Mouse (Mus musculus) hindbrain, embryonic 12.5 days (tissue): Measurements from ENCODE around the gene Pabpc1l. TPM values are rescaled to one million over a fixed set of nuclear protein-coding genes. Genes with fewer than 3 reads are reported as not detected.

Experiments
- ATAC-seq: fragments of 200-750 bp; cut with Nextera tagmentation; 2 replicates; pipeline ENCODE4 v1.8.0; 2017; ENCODE audit warnings: moderate TSS enrichment; ENCODE audit not compliant: low FRiP score
- H3K27ac ChIP-seq: fragments of 300-500 bp; sonication (generic); 2 replicates; pipeline ENCODE4 v1.5.1; 2016; ENCODE audit warnings: mild to moderate bottlenecking
- H3K27me3 ChIP-seq: fragments of 300-500 bp; sonication (generic); 2 replicates; pipeline ENCODE4 v1.6.1; 2016; ENCODE audit warnings: mild to moderate bottlenecking
- H3K36me3 ChIP-seq: fragments of 300-500 bp; sonication (generic); 2 replicates; pipeline ENCODE4 v1.6.1; 2016; ENCODE audit warnings: mild to moderate bottlenecking
- H3K4me1 ChIP-seq: fragments of 300-500 bp; sonication (generic); 2 replicates; pipeline ENCODE4 v1.6.1; 2016
- H3K4me2 ChIP-seq: fragments of 300-500 bp; sonication (generic); replicated peaks from 2 replicates; pipeline ENCODE4 v1.6.1; 2016; ENCODE audit warnings: mild to moderate bottlenecking
- H3K4me3 ChIP-seq: fragments of 300-500 bp; sonication (generic); 2 replicates; pipeline ENCODE4 v1.5.1; 2016; ENCODE audit warnings: mild to moderate bottlenecking
- H3K9ac ChIP-seq: fragments of 300-500 bp; sonication (generic); 2 replicates; pipeline ENCODE4 v1.6.1; 2016; ENCODE audit warnings: mild to moderate bottlenecking, moderate library complexity
- H3K9me3 ChIP-seq: fragments of 300-500 bp; sonication (generic); replicated peaks from 2 replicates; pipeline ENCODE4 v1.6.1; 2016; ENCODE audit warnings: mild to moderate bottlenecking
- WGBS: fragments of 180-500 bp; shearing (Covaris S2); methylation state at CpG from one replicate; pipeline ENCODE4 v1.1.7; 2016; 5-methylcytosine and 5-hydroxymethylcytosine counted together
- polyA plus RNA-seq: library from polyadenylated mRNA; unstranded; fragments of >200 nt; fragmentation: Nextera tagmentation; extraction: Ambion mirVana; gene quantifications from 2 replicates; pipeline ENCODE4 v1.2.1, GENCODE M21; 2016

Gene Pabpc1l
- polyA plus RNA-seq, 1 experiment from 2014 or later = 2.9 TPM

GRCm38 (mm10) chr2:164075088-164075487 is 49.8 kb downstream of the Pabpc1l start:
- peak overlapping the region; percentile 97 for H3K4me2 ChIP-seq
- ATAC-seq = no peak
- 62% methylated on average over 5 of the region's 5 CpGs for WGBS
- no peaks in the 10 kb centered on the region for H3K27me3 ChIP-seq
- H3K4me1 ChIP-seq = peaks cover 12% of the 10 kb centered on the region
- no peaks in the 10 kb centered on the region for H3K9me3 ChIP-seq
- H3K27ac ChIP-seq = no peak overlapping the region
- peak overlapping the region; percentile 89 for H3K4me3 ChIP-seq
- peaks cover 13% of the 10 kb centered on the region for H3K36me3 ChIP-seq
- 0 out of 2 replicates have a peak overlapping the region, but pooled peaks have one; percentile 35 for H3K9ac ChIP-seq

GRCm38 (mm10) chr2:164076874-164077425 is 51.7 kb downstream of the Pabpc1l start:
- peaks cover 31% of the 10 kb centered on the region for H3K36me3 ChIP-seq
- no peak for ATAC-seq
- H3K4me3 ChIP-seq = no peak overlapping the region
- H3K9me3 ChIP-seq = no peaks in the 10 kb centered on the region
- H3K4me1 ChIP-seq = peaks cover 12% of the 10 kb centered on the region
- no peaks in the 10 kb centered on the region for H3K27me3 ChIP-seq
- H3K9ac ChIP-seq = no peak overlapping the region
- WGBS = 94% methylated on average over 8 of the region's 8 CpGs
- H3K27ac ChIP-seq = no peak overlapping the region
- H3K4me2 ChIP-seq = no peak overlapping the region

GRCm38 (mm10) chr2:164077875-164078274 is 52.6 kb downstream of the Pabpc1l start:
- Histone ChIP-seq H3K27ac (no peak overlapping the region), H3K27me3 (no peaks in the 10 kb centered on the region), H3K4me2 (no peak overlapping the region), H3K9ac (no peak overlapping the region), H3K4me3 (no peak overlapping the region), H3K36me3 (peaks cover 38% of the 10 kb centered on the region), H3K9me3 (no peaks in the 10 kb centered on the region), H3K4me1 (peaks cover 12% of the 10 kb centered on the region)
- no peak for ATAC-seq
- WGBS = 89% methylated on average over 5 of the region's 5 CpGs

- H3K9ac ChIP-seq = no peak overlapping the region
- H3K27ac ChIP-seq = no peak overlapping the region
- WGBS = 92% methylated on average over 6 of the region's 6 CpGs
- H3K4me3 ChIP-seq = no peak overlapping the region
- peaks cover 53% of the 10 kb centered on the region for H3K36me3 ChIP-seq
- no peak overlapping the region for H3K4me2 ChIP-seq
- peaks cover 11% of the 10 kb centered on the region for H3K4me1 ChIP-seq
- ATAC-seq = no peak
- H3K27me3 ChIP-seq = no peaks in the 10 kb centered on the region
- no peaks in the 10 kb centered on the region for H3K9me3 ChIP-seq
These were observed 54.2 kb downstream of the Pabpc1l start for GRCm38 (mm10) chr2:164079488-164079887.

- Histone ChIP-seq H3K9ac (no peak overlapping the region), H3K4me2 (no peak overlapping the region), H3K4me1 (no peaks in the 10 kb centered on the region), H3K4me3 (no peak overlapping the region), H3K27me3 (no peaks in the 10 kb centered on the region), H3K9me3 (no peaks in the 10 kb centered on the region), H3K27ac (no peak overlapping the region), H3K36me3 (peaks cover 67% of the 10 kb centered on the region)
- no peak for ATAC-seq
- 96% methylated on average over 10 of the region's 10 CpGs for WGBS
These were observed 56.3 kb downstream of the Pabpc1l start for GRCm38 (mm10) chr2:164081577-164081976.

- Histone ChIP-seq H3K27me3 (no peaks in the 10 kb centered on the region), H3K9me3 (no peaks in the 10 kb centered on the region), H3K4me1 (no peaks in the 10 kb centered on the region), H3K36me3 (peaks cover 69% of the 10 kb centered on the region), H3K4me2 (no peak overlapping the region), H3K4me3 (no peak overlapping the region), H3K27ac (no peak overlapping the region), H3K9ac (no peak overlapping the region)
- ATAC-seq = no peak
- WGBS = 90% methylated on average over 10 of the region's 10 CpGs
These were observed 56.9 kb downstream of the Pabpc1l start for GRCm38 (mm10) chr2:164082175-164082574.

- H3K36me3 ChIP-seq = peaks cover 83% of the 10 kb centered on the region
- ATAC-seq = no peak
- H3K27ac ChIP-seq = no peak overlapping the region
- H3K4me3 ChIP-seq = no peak overlapping the region
- H3K9me3 ChIP-seq = no peaks in the 10 kb centered on the region
- H3K27me3 ChIP-seq = no peaks in the 10 kb centered on the region
- no peaks in the 10 kb centered on the region for H3K4me1 ChIP-seq
- no peak overlapping the region for H3K9ac ChIP-seq
- H3K4me2 ChIP-seq = no peak overlapping the region
- WGBS = 93% methylated on average over 19 of the region's 19 CpGs
These were observed 58.5 kb downstream of the Pabpc1l start for GRCm38 (mm10) chr2:164083609-164084341.

GRCm38 (mm10) chr2:164084342-164084700 is 59.1 kb downstream of the Pabpc1l start:
- Histone ChIP-seq H3K27ac (no peak overlapping the region), H3K36me3 (peaks cover 88% of the 10 kb centered on the region), H3K27me3 (no peaks in the 10 kb centered on the region), H3K9ac (no peak overlapping the region), H3K4me1 (no peaks in the 10 kb centered on the region), H3K4me2 (no peak overlapping the region), H3K9me3 (no peaks in the 10 kb centered on the region), H3K4me3 (no peak overlapping the region)
- ATAC-seq = no peak
- 95% methylated on average over 7 of the region's 7 CpGs for WGBS

GRCm38 (mm10) chr2:164087416-164088017 is 62.3 kb downstream of the Pabpc1l start:
- peaks cover 73% of the 10 kb centered on the region for H3K36me3 ChIP-seq
- no peak overlapping the region for H3K9ac ChIP-seq
- no peak for ATAC-seq
- no peak overlapping the region for H3K27ac ChIP-seq
- no peaks in the 10 kb centered on the region for H3K27me3 ChIP-seq
- H3K4me1 ChIP-seq = no peaks in the 10 kb centered on the region
- H3K4me2 ChIP-seq = no peak overlapping the region
- whole genome bisulfite sequencing = 96% methylated on average over 6 of the region's 6 CpGs
- no peaks in the 10 kb centered on the region for H3K9me3 ChIP-seq
- H3K4me3 ChIP-seq = no peak overlapping the region

GRCm38 (mm10) chr2:164089508-164089907 is 64.3 kb downstream of the Pabpc1l start:
- H3K27me3 ChIP-seq = no peaks in the 10 kb centered on the region
- no peak overlapping the region for H3K4me3 ChIP-seq
- WGBS = 91% methylated on average over 4 of the region's 4 CpGs
- ATAC-seq = no peak
- no peak overlapping the region for H3K9ac ChIP-seq
- H3K9me3 ChIP-seq = no peaks in the 10 kb centered on the region
- H3K4me2 ChIP-seq = no peak overlapping the region
- H3K27ac ChIP-seq = no peak overlapping the region
- peaks cover 57% of the 10 kb centered on the region for H3K36me3 ChIP-seq
- H3K4me1 ChIP-seq = no peaks in the 10 kb centered on the region

GRCm38 (mm10) chr2:164094152-164094551 is 68.9 kb downstream of the Pabpc1l start:
- ATAC-seq = no peak
- Histone ChIP-seq H3K36me3 (peaks cover 29% of the 10 kb centered on the region), H3K4me3 (no peak overlapping the region), H3K4me1 (no peaks in the 10 kb centered on the region), H3K9ac (no peak overlapping the region), H3K9me3 (no peaks in the 10 kb centered on the region), H3K27me3 (no peaks in the 10 kb centered on the region), H3K4me2 (no peak overlapping the region), H3K27ac (no peak overlapping the region)
- 86% methylated on average over 7 of the region's 7 CpGs for WGBS

- ATAC-seq = no peak
- no peak overlapping the region for H3K4me2 ChIP-seq
- H3K4me3 ChIP-seq = no peak overlapping the region
- WGBS = 92% methylated on average over 11 of the region's 11 CpGs
- no peak overlapping the region for H3K27ac ChIP-seq
- no peaks in the 10 kb centered on the region for H3K4me1 ChIP-seq
- H3K27me3 ChIP-seq = no peaks in the 10 kb centered on the region
- no peak overlapping the region for H3K9ac ChIP-seq
- H3K9me3 ChIP-seq = no peaks in the 10 kb centered on the region
- H3K36me3 ChIP-seq = peaks cover 43% of the 10 kb centered on the region
These were observed 73.5 kb downstream of the Pabpc1l start for GRCm38 (mm10) chr2:164098603-164099250.
